Mouse (Mus musculus): Measurements from ENCODE around the gene Atl1. TPM values are rescaled to one million over a fixed set of nuclear protein-coding genes. Genes with fewer than 3 reads are reported as not detected.

Gene Atl1
- polyA plus RNA-seq, 1 experiment from 2014 or later, result 3.5 TPM

GRCm38 (mm10) chr12:69858847-69859246 is 33.6 kb upstream of the Atl1 start:
- H3K27me3 ChIP-seq (ENCODE audit: insufficient read depth, low read length), result no peaks in the 10 kb centered on the region
- 92% methylated on average over 4 of the region's 4 CpGs for WGBS
- H3K4me2 ChIP-seq (ENCODE audit: low read length), result no peak overlapping the region
- no peak for TF ChIP-seq CTCF (IDR thresholded peaks at IDR 0.05; ENCODE audit: low read depth)
- no peak for DNase-seq (ENCODE audit: low spot score)
- H3K4me3 ChIP-seq (replicated peaks; ENCODE audit: low read depth, low read length), result no peak overlapping the region
- no peak overlapping the region for H3K27ac ChIP-seq
- ATAC-seq (replicated peaks; ENCODE audit: low FRiP score, low read depth), result no peak
- no peaks in the 10 kb centered on the region for H3K9me3 ChIP-seq (replicated peaks; ENCODE audit: low read length)
- no peak overlapping the region for H3K9ac ChIP-seq (ENCODE audit: low read depth, low read length)
- peaks cover 18% of the 10 kb centered on the region; the same call in 1 of the 2 replicates for H3K36me3 ChIP-seq (ENCODE audit: insufficient read depth, low read length)
- H3K4me1 ChIP-seq (replicated peaks; ENCODE audit: insufficient read depth, low read length), result no peaks in the 10 kb centered on the region

GRCm38 (mm10) chr12:69863505-69863904 is 28.9 kb upstream of the Atl1 start:
- no peak for ATAC-seq (replicated peaks; ENCODE audit: low FRiP score, low read depth)
- no peaks in the 10 kb centered on the region for H3K4me1 ChIP-seq (replicated peaks; ENCODE audit: insufficient read depth, low read length)
- no peak for TF ChIP-seq CTCF (IDR thresholded peaks at IDR 0.05; ENCODE audit: low read depth)
- no peak overlapping the region for H3K9ac ChIP-seq (ENCODE audit: low read depth, low read length)
- WGBS, result 76% methylated on average over 5 of the region's 5 CpGs
- H3K27ac ChIP-seq, result no peak overlapping the region
- no peak for DNase-seq (ENCODE audit: low spot score)
- no peaks in the 10 kb centered on the region for H3K27me3 ChIP-seq (ENCODE audit: insufficient read depth, low read length)
- no peak overlapping the region for H3K4me2 ChIP-seq (ENCODE audit: low read length)
- no peaks in the 10 kb centered on the region for H3K9me3 ChIP-seq (replicated peaks; ENCODE audit: low read length)
- H3K4me3 ChIP-seq (replicated peaks; ENCODE audit: low read depth, low read length), result no peak overlapping the region
- H3K36me3 ChIP-seq (ENCODE audit: insufficient read depth, low read length), result 0 out of 2 replicates have a peak, but pooled peaks cover 3% of the 10 kb centered on the region

GRCm38 (mm10) chr12:69864164-69864692 is 28.2 kb upstream of the Atl1 start:
- no peaks in the 10 kb centered on the region for H3K27me3 ChIP-seq (ENCODE audit: insufficient read depth, low read length)
- 37% methylated on average over 4 of the region's 4 CpGs for WGBS
- 0 out of 2 replicates have a peak, but pooled peaks cover 3% of the 10 kb centered on the region for H3K36me3 ChIP-seq (ENCODE audit: insufficient read depth, low read length)
- TF ChIP-seq CTCF (IDR thresholded peaks at IDR 0.05; ENCODE audit: low read depth), result no peak
- no peak overlapping the region for H3K9ac ChIP-seq (ENCODE audit: low read depth, low read length)
- no peaks in the 10 kb centered on the region for H3K4me1 ChIP-seq (replicated peaks; ENCODE audit: insufficient read depth, low read length)
- H3K4me2 ChIP-seq (ENCODE audit: low read length), result no peak overlapping the region
- ATAC-seq (replicated peaks; ENCODE audit: low FRiP score, low read depth) (no peak), DNase-seq (ENCODE audit: low spot score) (no peak)
- H3K4me3 ChIP-seq (replicated peaks; ENCODE audit: low read depth, low read length), result no peak overlapping the region
- no peak overlapping the region for H3K27ac ChIP-seq
- H3K9me3 ChIP-seq (replicated peaks; ENCODE audit: low read length), result no peaks in the 10 kb centered on the region

GRCm38 (mm10) chr12:69867338-69867737 is 25.1 kb upstream of the Atl1 start:
- no peak overlapping the region for H3K9ac ChIP-seq (ENCODE audit: low read depth, low read length)
- H3K36me3 ChIP-seq (ENCODE audit: insufficient read depth, low read length), result peaks cover 16% of the 10 kb centered on the region; the same call in 1 of the 2 replicates
- DNase-seq (ENCODE audit: low spot score) (no peak), ATAC-seq (replicated peaks; ENCODE audit: low FRiP score, low read depth) (no peak)
- no peaks in the 10 kb centered on the region for H3K4me1 ChIP-seq (replicated peaks; ENCODE audit: insufficient read depth, low read length)
- H3K27me3 ChIP-seq (ENCODE audit: insufficient read depth, low read length), result no peaks in the 10 kb centered on the region
- H3K4me3 ChIP-seq (replicated peaks; ENCODE audit: low read depth, low read length), result no peak overlapping the region
- no peak overlapping the region for H3K27ac ChIP-seq
- no peak overlapping the region for H3K4me2 ChIP-seq (ENCODE audit: low read length)
- no peak for TF ChIP-seq CTCF (IDR thresholded peaks at IDR 0.05; ENCODE audit: low read depth)
- H3K9me3 ChIP-seq (replicated peaks; ENCODE audit: low read length), result no peaks in the 10 kb centered on the region
- 75% methylated on average over 5 of the region's 5 CpGs for WGBS

GRCm38 (mm10) chr12:69871632-69872031 is 20.8 kb upstream of the Atl1 start:
- DNase-seq (ENCODE audit: low spot score) (no peak), ATAC-seq (replicated peaks; ENCODE audit: low FRiP score, low read depth) (no peak)
- no peak for TF ChIP-seq CTCF (IDR thresholded peaks at IDR 0.05; ENCODE audit: low read depth)
- Histone ChIP-seq H3K9ac (ENCODE audit: low read depth, low read length) (no peak overlapping the region), H3K27ac (no peak overlapping the region), H3K4me2 (ENCODE audit: low read length) (no peak overlapping the region), H3K4me3 (replicated peaks; ENCODE audit: low read depth, low read length) (no peak overlapping the region), H3K36me3 (ENCODE audit: insufficient read depth, low read length) (peaks cover 16% of the 10 kb centered on the region; the same call in 1 of the 2 replicates), H3K4me1 (replicated peaks; ENCODE audit: insufficient read depth, low read length) (no peaks in the 10 kb centered on the region), H3K9me3 (replicated peaks; ENCODE audit: low read length) (no peaks in the 10 kb centered on the region), H3K27me3 (ENCODE audit: insufficient read depth, low read length) (no peaks in the 10 kb centered on the region)
- 93% methylated on average over 5 of the region's 5 CpGs for WGBS

GRCm38 (mm10) chr12:69877842-69878363 is 14.5 kb upstream of the Atl1 start:
- no peak overlapping the region for H3K4me3 ChIP-seq (replicated peaks; ENCODE audit: low read depth, low read length)
- H3K27ac ChIP-seq, result no peak overlapping the region
- WGBS, result 86% methylated on average over 9 of the region's 9 CpGs
- no peaks in the 10 kb centered on the region; the same call in 1 of the 2 replicates for H3K4me1 ChIP-seq (replicated peaks; ENCODE audit: insufficient read depth, low read length)
- TF ChIP-seq CTCF (IDR thresholded peaks at IDR 0.05; ENCODE audit: low read depth), result no peak
- no peak overlapping the region for H3K4me2 ChIP-seq (ENCODE audit: low read length)
- no peaks in the 10 kb centered on the region for H3K9me3 ChIP-seq (replicated peaks; ENCODE audit: low read length)
- ATAC-seq (replicated peaks; ENCODE audit: low FRiP score, low read depth) (no peak), DNase-seq (ENCODE audit: low spot score) (no peak)
- H3K36me3 ChIP-seq (ENCODE audit: insufficient read depth, low read length), result no peaks in the 10 kb centered on the region
- H3K9ac ChIP-seq (ENCODE audit: low read depth, low read length), result no peak overlapping the region
- H3K27me3 ChIP-seq (ENCODE audit: insufficient read depth, low read length), result no peaks in the 10 kb centered on the region
